Mouse (Mus musculus) thymus, adult 18-20 months (tissue): Measurements from ENCODE around the gene Engase.

Source experiments
- DNase-seq, 2 experiments: peaks; one replicate each; pipeline ENCODE4 v3.0.0; 2022; ENCODE audit warnings: mixed read lengths in 2 of 2

The Engase gene

DNA sequence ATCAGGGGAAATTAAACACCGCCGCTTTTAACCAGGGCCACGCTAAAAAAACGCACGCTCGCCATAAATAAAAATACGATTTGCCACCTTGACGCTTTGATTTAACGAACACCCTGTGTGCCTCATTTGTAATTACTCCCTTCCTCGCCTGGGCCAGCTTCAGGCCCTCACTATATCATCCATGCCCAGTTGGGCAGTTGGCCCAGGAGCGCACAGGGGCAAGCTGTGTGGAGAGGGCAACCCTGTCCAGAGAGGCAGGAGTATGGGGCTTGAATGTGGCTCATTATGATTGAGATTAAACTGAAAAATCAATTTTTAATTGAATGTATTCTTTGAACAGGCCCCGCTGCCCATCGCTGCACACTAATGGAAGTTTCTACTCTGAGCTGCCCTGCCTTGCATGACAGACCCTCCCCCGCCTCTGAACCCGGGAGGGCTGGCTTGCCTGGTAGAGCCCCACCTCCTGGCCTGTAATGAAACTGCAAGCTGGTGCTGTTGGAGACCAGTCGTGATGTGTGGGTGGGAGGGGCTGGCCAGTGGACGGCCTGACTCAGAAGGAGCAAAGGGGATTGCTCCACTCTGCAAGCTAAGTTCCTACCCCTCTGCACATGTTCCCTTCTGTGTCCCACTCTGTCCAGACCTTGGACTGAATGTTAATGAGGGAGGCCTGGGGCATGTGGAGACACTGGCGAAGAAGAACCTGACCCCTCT lies 57.9 kb downstream of the Engase start:
- no peak for DNase-seq

DNA sequence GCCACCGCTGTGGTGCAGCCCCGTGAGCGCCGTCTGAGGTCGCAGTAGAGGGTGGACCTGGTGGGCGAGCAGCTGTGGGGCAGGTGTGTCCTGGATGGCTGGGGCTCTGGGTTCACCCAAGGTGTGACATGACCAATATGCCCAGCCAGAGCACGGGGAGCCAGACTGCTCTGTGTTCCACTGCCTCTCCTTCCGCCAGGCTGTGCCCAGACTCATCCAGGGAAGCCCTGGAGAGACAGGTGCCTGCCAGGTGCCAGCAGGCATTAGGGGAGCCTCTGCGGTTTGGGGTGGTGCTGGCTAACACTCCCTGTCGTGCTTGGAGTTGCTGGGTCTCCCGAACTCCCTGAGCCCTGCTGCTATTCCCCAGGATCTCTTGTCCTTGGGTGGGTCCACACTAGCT lies 61.4 kb downstream of the Engase start:
- no peak for DNase-seq
